Mouse (Mus musculus) olfactory bulb, adult 2 months (tissue): Measurements from ENCODE around the gene Gm45213.

Experiments used
- CTCF ChIP-seq: fragments of 200-500 bp; IDR thresholded peaks from 2 replicates; pipeline ENCODE4 v1.5.1; 2012; ENCODE audit warnings: low read depth, mild to moderate bottlenecking, low read length, moderate library complexity; ENCODE audit not compliant: insufficient read depth
- POLR2A ChIP-seq: fragments of 200-500 bp; IDR thresholded peaks from 2 replicates; pipeline ENCODE4 v1.6.1; 2012; ENCODE audit warnings: mild to moderate bottlenecking, low read depth, low read length, moderate library complexity; ENCODE audit not compliant: insufficient read depth

DNA sequence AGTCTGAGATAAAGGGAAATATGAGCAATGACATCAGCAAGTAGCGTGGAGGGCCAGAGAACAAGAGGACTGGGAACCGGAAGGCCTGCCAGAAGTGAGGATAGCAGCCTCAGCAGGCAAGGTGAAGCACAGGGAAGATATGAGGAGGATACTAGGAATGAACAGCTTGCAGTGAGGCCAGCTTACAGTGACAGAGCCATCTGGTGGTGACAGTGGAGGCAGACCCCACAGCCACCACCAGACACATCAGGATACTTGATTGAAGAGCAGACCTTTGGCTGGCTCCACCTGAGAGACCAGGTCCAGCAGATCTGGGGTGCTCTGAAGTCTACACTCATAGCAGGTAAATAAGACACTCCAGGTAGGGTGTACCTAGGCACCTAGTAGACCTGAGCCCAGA lies 15.7 kb upstream of the Gm45213 start:
- TF ChIP-seq CTCF = no peak
- TF ChIP-seq POLR2A = no peak
